Mouse (Mus musculus) limb, embryonic 14.5 days (tissue): ENCODE measurements around the gene Calr. TPM values are rescaled to one million over a fixed set of nuclear protein-coding genes. Genes with fewer than 3 reads are reported as not detected.
A peak's percentile ranks its signal among the peaks of the same experiment; 100 is the strongest.

ENCODE experiments used
- ATAC-seq: fragments of 200-750 bp; cut with Nextera tagmentation; 2 replicates; pipeline ENCODE4 v1.8.0; 2017; ENCODE audit warnings: low read depth, moderate number of reproducible peaks, moderate TSS enrichment; ENCODE audit not compliant: low FRiP score
- DNase-seq: peaks from one replicate; pipeline ENCODE4 v3.0.0-alpha.2; 2015; ENCODE audit warnings: low spot score
- H3K27ac ChIP-seq: fragments of 300-500 bp; sonication (generic); replicated peaks from 2 replicates; pipeline ENCODE4 v1.5.1; 2014; ENCODE audit warnings: low read depth, mild to moderate bottlenecking, low read length, moderate library complexity, mixed read lengths
- H3K27me3 ChIP-seq: fragments of 300-500 bp; sonication (generic); 2 replicates; pipeline ENCODE4 v1.6.1; 2014; ENCODE audit warnings: low read length, mixed read lengths; ENCODE audit not compliant: control insufficient read depth, insufficient read depth
- H3K36me3 ChIP-seq: fragments of 300-500 bp; sonication (generic); 2 replicates; pipeline ENCODE4 v1.6.1; 2014; ENCODE audit warnings: mild to moderate bottlenecking, low read length, moderate library complexity, mixed read lengths; ENCODE audit not compliant: control insufficient read depth, insufficient read depth
- H3K4me1 ChIP-seq: fragments of 300-500 bp; sonication (generic); 2 replicates; pipeline ENCODE4 v1.6.1; 2014; ENCODE audit warnings: antibody characterized with exemption, low read length, mixed read lengths; ENCODE audit not compliant: control insufficient read depth, insufficient read depth
- H3K4me2 ChIP-seq: fragments of 300-500 bp; sonication (generic); replicated peaks from 2 replicates; pipeline ENCODE4 v1.6.1; 2014; ENCODE audit warnings: low read depth, mild to moderate bottlenecking, low read length, moderate library complexity; ENCODE audit not compliant: severe bottlenecking
- H3K4me3 ChIP-seq: fragments of 300-500 bp; sonication (generic); replicated peaks from 2 replicates; pipeline ENCODE4 v1.5.1; 2014; ENCODE audit warnings: low read length
- H3K9ac ChIP-seq: fragments of 300-500 bp; sonication (generic); 2 replicates; pipeline ENCODE4 v1.6.1; 2014; ENCODE audit warnings: mild to moderate bottlenecking, low read depth, low read length, moderate library complexity; ENCODE audit not compliant: severe bottlenecking
- H3K9me3 ChIP-seq: fragments of 300-500 bp; sonication (generic); 2 replicates; pipeline ENCODE4 v1.6.1; 2016; ENCODE audit warnings: low read length; ENCODE audit not compliant: control insufficient read depth
- POLR2A ChIP-seq: fragments of 200-500 bp; IDR thresholded peaks from 2 replicates; pipeline ENCODE4 v1.8.0; 2012; ENCODE audit warnings: inconsistent platforms, mild to moderate bottlenecking, moderate library complexity, borderline replicate concordance; ENCODE audit not compliant: insufficient read depth, insufficient read length; ENCODE audit errors: extremely low read depth
- WGBS: fragments of 180-500 bp; shearing (Covaris S2); extraction: QIAGEN DNeasy Blood & Tissue Kit; methylation state at CpG from one replicate; pipeline ENCODE4 v1.1.7; 2014; 5-methylcytosine and 5-hydroxymethylcytosine counted together
- polyA plus RNA-seq, 2 experiments: library from polyadenylated mRNA; depleted of rRNA in 1 of 2; stranded (reverse) in 1 of 2; unstranded in 1 of 2; fragments of >200 nt; fragmentation: Nextera tagmentation in 1 of 2; extraction: Ambion mirVana in 1 of 2; gene quantifications; 2 replicates each; pipeline versions ENCODE4 v1.2.1 to v1.2.3; 2012 to 2014

Calr gene
- polyA plus RNA-seq, 2 experiments: 827 to 831 TPM

GRCm38 (mm10) chr8:84872309-84872965 is 25.7 kb upstream of the Calr start:
- Histone ChIP-seq H3K27me3 (no peaks in the 10 kb centered on the region), H3K9me3 (no peaks in the 10 kb centered on the region), H3K4me1 (peaks cover 13% of the 10 kb centered on the region), H3K9ac (peak overlapping the region; percentile 60), H3K4me3 (peak overlapping the region; percentile 49), H3K4me2 (peak overlapping the region; percentile 99), H3K27ac (no peak overlapping the region), H3K36me3 (peaks cover 24% of the 10 kb centered on the region)
- TF ChIP-seq POLR2A: no peak
- ATAC-seq (peak; percentile 50; the same call in 1 of the 2 replicates), DNase-seq (no peak)
- WGBS: 2% methylated on average over 46 of the region's 54 CpGs

GRCm38 (mm10) chr8:84871376-84872308 is 24.9 kb upstream of the Calr start, which contains the start of gene Syce2:
TSS of gene Syce2 (plus strand) at chr8:84872111.
- Histone ChIP-seq H3K4me2 (peak within 1 kb of the TSS; percentile 99), H3K36me3 (peaks cover 32% of the 10 kb centered on the region), H3K4me3 (peak within 1 kb of the TSS; percentile 49), H3K4me1 (peaks cover 13% of the 10 kb centered on the region), H3K27ac (no peak within 1 kb of the TSS), H3K27me3 (no peaks in the 10 kb centered on the region), H3K9ac (peak within 1 kb of the TSS; percentile 60), H3K9me3 (no peaks in the 10 kb centered on the region)
- WGBS: 16% methylated on average over 37 of the region's 46 CpGs
- ATAC-seq (peak; percentile 80; the same call in 1 of the 2 replicates), DNase-seq (peak; percentile 64)
- no peak for TF ChIP-seq POLR2A

- ATAC-seq: peak; percentile 91
- H3K4me2 ChIP-seq: peak within 1 kb of the TSS; percentile 85
- H3K27ac ChIP-seq: peak within 1 kb of the TSS; percentile 68
- no peaks in the 10 kb centered on the region for H3K27me3 ChIP-seq
- no peaks in the 10 kb centered on the region for H3K9me3 ChIP-seq
- peak; percentile 93 for DNase-seq
- TF ChIP-seq POLR2A: peak; percentile 96; the same call in 1 of the 2 replicates
- peak within 1 kb of the TSS; percentile 87 for H3K4me3 ChIP-seq
- H3K9ac ChIP-seq: peak within 1 kb of the TSS; percentile 78
- 3% methylated on average over 39 of the region's 39 CpGs for WGBS
- peaks cover 28% of the 10 kb centered on the region for H3K36me3 ChIP-seq
- peaks cover 11% of the 10 kb centered on the region for H3K4me1 ChIP-seq
Observed at GRCm38 (mm10) chr8:84856864-84857441, 10.2 kb upstream of the Calr start, which contains the start of gene Farsa. TSS of gene Farsa (plus strand) at chr8:84856989.

- WGBS: 94% methylated on average over 3 of the region's 3 CpGs
- DNase-seq: no peak
Observed at GRCm38 (mm10) chr8:84856434-84856833, 9.7 kb upstream of the Calr start.

More at GRCm38 (mm10) chr8:84856434-84856833, 9.7 kb upstream of the Calr start:
- Histone ChIP-seq H3K4me1 (peaks cover 11% of the 10 kb centered on the region), H3K36me3 (peaks cover 23% of the 10 kb centered on the region), H3K9ac (no peak overlapping the region), H3K9me3 (no peaks in the 10 kb centered on the region), H3K4me3 (peak overlapping the region; percentile 87), H3K4me2 (peak overlapping the region; percentile 85), H3K27ac (no peak overlapping the region), H3K27me3 (no peaks in the 10 kb centered on the region)
- TF ChIP-seq POLR2A: no peak
- no peak for ATAC-seq
